Mouse (Mus musculus) hindbrain, embryonic 13.5 days (tissue): ENCODE results near the gene Drc7. TPM values are rescaled to one million over a fixed set of nuclear protein-coding genes. Genes with fewer than 3 reads are reported as not detected.

ENCODE experiments used
- ATAC-seq: fragments of 200-750 bp; cut with Nextera tagmentation; 2 replicates; pipeline ENCODE4 v1.8.0; 2017; ENCODE audit warnings: moderate TSS enrichment; ENCODE audit not compliant: low FRiP score
- H3K27ac ChIP-seq: fragments of 300-500 bp; sonication (generic); 2 replicates; pipeline ENCODE4 v1.5.1; 2015; ENCODE audit warnings: inconsistent platforms, mild to moderate bottlenecking, moderate library complexity
- H3K27me3 ChIP-seq: fragments of 300-500 bp; sonication (generic); 2 replicates; pipeline ENCODE4 v1.6.1; 2015; ENCODE audit warnings: mild to moderate bottlenecking, inconsistent platforms
- H3K36me3 ChIP-seq: fragments of 300-500 bp; sonication (generic); 2 replicates; pipeline ENCODE4 v1.6.1; 2015; ENCODE audit warnings: mild to moderate bottlenecking, inconsistent platforms
- H3K4me1 ChIP-seq: fragments of 300-500 bp; sonication (generic); replicated peaks from 2 replicates; pipeline ENCODE4 v1.6.1; 2015; ENCODE audit warnings: inconsistent platforms
- H3K4me2 ChIP-seq: fragments of 300-500 bp; sonication (generic); 2 replicates; pipeline ENCODE4 v1.6.1; 2015; ENCODE audit warnings: inconsistent platforms, mild to moderate bottlenecking, moderate library complexity
- H3K4me3 ChIP-seq: fragments of 300-500 bp; sonication (generic); 2 replicates; pipeline ENCODE4 v1.5.1; 2015; ENCODE audit warnings: mild to moderate bottlenecking, inconsistent platforms
- H3K9ac ChIP-seq: fragments of 300-500 bp; sonication (generic); 2 replicates; pipeline ENCODE4 v1.6.1; 2015; ENCODE audit warnings: mild to moderate bottlenecking, inconsistent platforms
- H3K9me3 ChIP-seq: fragments of 300-500 bp; sonication (generic); 2 replicates; pipeline ENCODE4 v1.6.1; 2016; ENCODE audit warnings: inconsistent platforms
- WGBS: fragments of 180-500 bp; shearing (Covaris S2); methylation state at CpG from one replicate; pipeline ENCODE4 v1.1.7; 2015; 5-methylcytosine and 5-hydroxymethylcytosine counted together
- polyA plus RNA-seq: library from polyadenylated mRNA; unstranded; fragments of >200 nt; fragmentation: Nextera tagmentation; extraction: Ambion mirVana; gene quantifications from 2 replicates; pipeline ENCODE4 v1.2.1, GENCODE M21; 2015

Drc7 gene
- polyA plus RNA-seq, 1 experiment from 2014 or later, result 2.3 TPM

DNA sequence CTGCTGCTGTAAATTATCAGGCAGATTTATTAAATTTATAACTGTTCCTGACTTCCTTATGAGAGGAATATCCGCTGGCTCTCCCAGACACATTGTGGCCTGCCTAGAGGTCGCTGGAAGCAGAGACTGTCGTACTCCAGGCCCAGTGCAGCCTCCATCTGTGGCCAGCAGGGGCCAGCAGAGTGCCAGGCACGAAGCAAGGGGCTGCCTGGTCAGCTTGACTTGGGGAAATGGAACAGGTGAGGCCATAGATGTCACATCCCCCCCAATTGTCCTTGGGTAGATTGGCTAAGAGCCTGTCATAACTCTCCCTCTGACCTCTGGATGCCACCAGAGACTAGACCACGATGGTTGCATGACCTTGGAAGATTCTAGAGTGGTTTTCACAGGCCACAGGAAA, 44.1 kb downstream of the Drc7 start:
- Histone ChIP-seq H3K9ac (no peak overlapping the region), H3K27me3 (no peaks in the 10 kb centered on the region), H3K27ac (no peak overlapping the region), H3K4me1 (no peaks in the 10 kb centered on the region), H3K9me3 (no peaks in the 10 kb centered on the region), H3K36me3 (peaks cover 99% of the 10 kb centered on the region), H3K4me3 (no peak overlapping the region), H3K4me2 (no peak overlapping the region)
- 25% methylated on average over 5 of the region's 5 CpGs for WGBS
- peak; percentile 55; the same call in 1 of the 2 replicates for ATAC-seq

DNA sequence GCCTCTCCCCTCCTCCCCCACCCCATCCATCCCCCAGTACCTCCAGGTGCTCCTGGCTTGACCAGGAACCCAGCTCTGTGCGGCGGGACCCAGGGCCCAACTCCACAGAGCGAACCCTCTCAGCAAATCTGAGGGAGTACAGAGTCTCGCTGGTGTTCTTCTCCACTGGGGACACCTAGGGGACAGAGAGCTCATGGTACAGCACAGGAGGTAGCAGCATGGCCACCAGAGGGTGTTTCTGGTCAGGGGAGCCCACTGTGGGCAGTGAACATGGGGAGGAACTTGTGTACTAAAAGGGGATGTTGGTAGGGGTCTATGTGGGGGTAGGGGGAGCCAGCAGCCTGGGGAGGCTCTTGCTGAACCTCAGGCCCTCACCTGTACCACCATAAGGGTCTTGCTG, 47.1 kb downstream of the Drc7 start:
- H3K36me3 ChIP-seq, result peaks cover 93% of the 10 kb centered on the region
- H3K4me1 ChIP-seq, result no peaks in the 10 kb centered on the region
- no peak overlapping the region for H3K4me2 ChIP-seq
- no peak overlapping the region for H3K4me3 ChIP-seq
- H3K9ac ChIP-seq, result no peak overlapping the region
- no peak overlapping the region for H3K27ac ChIP-seq
- 0 out of 2 replicates have a peak, but pooled peaks have one; percentile 11 for ATAC-seq
- 80% methylated on average over 4 of the region's 4 CpGs for WGBS
- no peaks in the 10 kb centered on the region for H3K9me3 ChIP-seq
- H3K27me3 ChIP-seq, result no peaks in the 10 kb centered on the region

DNA sequence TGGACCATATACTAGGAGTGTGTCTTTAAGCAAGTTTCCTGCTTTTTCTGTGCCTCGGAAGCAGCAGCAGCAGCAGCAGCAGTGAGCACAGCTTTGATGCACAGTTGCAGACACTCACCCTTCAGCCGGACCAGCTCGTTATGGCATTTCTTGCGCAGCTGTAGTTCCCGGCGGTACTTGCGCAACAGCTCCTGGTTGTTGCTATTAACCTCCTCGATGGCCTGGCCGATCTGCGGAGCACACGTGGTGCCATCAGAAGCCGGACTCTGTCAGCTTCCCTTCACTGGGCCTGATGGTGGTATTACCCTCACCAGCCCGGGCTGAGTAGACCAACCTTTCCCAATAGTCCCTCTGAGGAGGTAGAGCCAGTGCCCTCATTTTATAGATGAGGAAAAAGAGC, 52.4 kb downstream of the Drc7 start:
- no peak overlapping the region for H3K27ac ChIP-seq
- H3K36me3 ChIP-seq, result peaks cover 70% of the 10 kb centered on the region
- no peak for ATAC-seq
- no peaks in the 10 kb centered on the region for H3K27me3 ChIP-seq
- peaks cover 4% of the 10 kb centered on the region; the same call in 1 of the 2 replicates for H3K4me1 ChIP-seq
- WGBS, result 92% methylated on average over 13 of the region's 13 CpGs
- H3K9me3 ChIP-seq, result no peaks in the 10 kb centered on the region
- H3K4me3 ChIP-seq, result no peak overlapping the region
- no peak overlapping the region for H3K9ac ChIP-seq
- no peak overlapping the region for H3K4me2 ChIP-seq

DNA sequence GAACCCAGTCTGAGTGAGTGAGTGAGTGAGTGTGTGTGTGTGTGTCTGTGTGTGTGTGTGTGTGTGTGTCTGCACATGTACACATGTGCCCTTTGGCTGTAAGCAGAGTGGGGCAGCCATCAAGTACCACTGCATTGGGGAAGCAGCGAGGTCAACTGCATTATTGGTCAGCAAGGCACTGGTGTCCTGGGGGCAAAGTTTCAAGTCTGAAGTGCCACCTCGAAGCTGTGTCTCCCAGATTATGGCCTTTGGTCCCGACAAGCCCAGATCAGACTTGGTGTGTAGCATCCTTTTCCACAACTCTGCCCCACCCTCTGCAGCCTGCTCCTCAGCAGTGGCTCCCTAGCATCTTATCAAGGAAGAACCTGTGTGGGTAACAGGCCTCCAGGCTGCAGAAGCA, 57.7 kb downstream of the Drc7 start:
- H3K9me3 ChIP-seq, result no peaks in the 10 kb centered on the region
- H3K4me3 ChIP-seq, result no peak overlapping the region
- H3K9ac ChIP-seq, result no peak overlapping the region
- H3K36me3 ChIP-seq, result peaks cover 23% of the 10 kb centered on the region
- no peak overlapping the region for H3K4me2 ChIP-seq
- ATAC-seq, result no peak
- H3K27ac ChIP-seq, result no peak overlapping the region
- H3K27me3 ChIP-seq, result no peaks in the 10 kb centered on the region
- 86% methylated on average over 3 of the region's 3 CpGs for WGBS
- peaks cover 4% of the 10 kb centered on the region; the same call in 1 of the 2 replicates for H3K4me1 ChIP-seq

DNA sequence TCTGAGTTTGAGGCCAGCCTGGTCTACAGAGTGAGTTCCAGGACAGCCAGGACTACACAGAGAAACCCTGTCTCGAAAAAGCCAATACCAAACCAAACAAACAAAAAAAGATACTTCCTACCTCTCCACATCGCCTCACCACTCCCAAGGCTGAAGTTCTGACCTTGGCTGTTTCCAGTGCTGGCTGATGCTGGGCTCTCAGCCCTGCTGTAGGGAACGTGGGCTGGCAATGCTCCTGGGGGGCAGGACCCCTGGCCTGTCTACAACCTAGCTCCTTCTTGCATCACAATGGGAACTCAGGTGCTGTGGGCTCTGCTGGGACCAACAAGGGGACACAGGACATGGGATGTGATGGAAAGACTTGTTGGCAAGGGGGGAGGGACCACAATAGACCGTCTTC, 58.2 kb downstream of the Drc7 start:
- Histone ChIP-seq H3K4me3 (no peak overlapping the region), H3K4me2 (no peak overlapping the region), H3K36me3 (peaks cover 20% of the 10 kb centered on the region), H3K9me3 (no peaks in the 10 kb centered on the region), H3K9ac (no peak overlapping the region), H3K27me3 (no peaks in the 10 kb centered on the region), H3K4me1 (peaks cover 4% of the 10 kb centered on the region; the same call in 1 of the 2 replicates), H3K27ac (no peak overlapping the region)
- no peak for ATAC-seq
- WGBS, result 70% methylated on average over 4 of the region's 4 CpGs

DNA sequence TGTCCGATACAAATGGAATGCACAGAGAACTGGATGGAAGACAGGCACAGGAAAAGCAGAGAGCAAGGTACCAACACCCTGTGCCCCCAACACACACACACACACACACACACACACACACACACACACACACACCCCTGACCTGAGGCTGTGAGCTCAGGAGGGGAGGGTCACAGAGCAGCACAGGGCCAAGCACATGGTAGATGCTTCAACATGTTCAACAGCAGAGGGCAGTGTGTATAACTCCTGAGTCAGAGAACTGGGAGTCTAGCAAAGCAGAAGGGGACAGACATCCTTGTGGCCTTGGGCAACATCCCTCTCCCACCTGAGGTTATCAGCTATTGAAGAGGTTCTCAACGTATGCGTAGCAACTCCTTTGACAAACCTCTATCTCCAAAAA, 58.8 kb downstream of the Drc7 start:
- Histone ChIP-seq H3K4me2 (no peak overlapping the region), H3K4me3 (no peak overlapping the region), H3K9me3 (no peaks in the 10 kb centered on the region), H3K27me3 (no peaks in the 10 kb centered on the region), H3K27ac (no peak overlapping the region), H3K4me1 (peaks cover 4% of the 10 kb centered on the region; the same call in 1 of the 2 replicates), H3K36me3 (peaks cover 13% of the 10 kb centered on the region), H3K9ac (no peak overlapping the region)
- ATAC-seq, result peak; percentile 72; the same call in 1 of the 2 replicates
- 70% methylated on average over 3 of the region's 3 CpGs for WGBS

DNA sequence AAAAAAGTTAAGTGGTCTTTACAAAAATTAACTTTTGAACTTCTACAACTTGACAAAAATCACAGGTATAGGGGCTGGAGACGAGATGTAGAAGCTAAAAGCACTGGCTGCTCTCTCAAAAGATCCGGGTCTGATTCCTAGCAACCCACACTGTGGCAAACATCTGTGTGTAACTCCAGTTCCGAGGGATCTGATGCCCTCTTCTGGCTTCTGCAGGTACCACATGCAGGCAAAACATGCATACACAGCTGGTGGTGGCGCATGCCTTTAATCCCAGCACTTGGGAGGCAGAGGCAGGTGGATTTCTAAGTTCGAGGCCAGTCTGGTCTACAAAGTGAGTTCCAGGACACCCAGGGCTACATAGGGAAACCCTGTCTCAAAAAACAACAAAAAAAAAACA, 68.6 kb downstream of the Drc7 start:
- Histone ChIP-seq H3K4me1 (peaks cover 11% of the 10 kb centered on the region; the same call in 1 of the 2 replicates), H3K4me3 (no peak overlapping the region), H3K9ac (no peak overlapping the region), H3K4me2 (no peak overlapping the region), H3K27ac (no peak overlapping the region), H3K36me3 (peaks cover 17% of the 10 kb centered on the region), H3K27me3 (no peaks in the 10 kb centered on the region), H3K9me3 (no peaks in the 10 kb centered on the region)
- no peak for ATAC-seq
- 89% methylated on average over 5 of the region's 5 CpGs for WGBS

DNA sequence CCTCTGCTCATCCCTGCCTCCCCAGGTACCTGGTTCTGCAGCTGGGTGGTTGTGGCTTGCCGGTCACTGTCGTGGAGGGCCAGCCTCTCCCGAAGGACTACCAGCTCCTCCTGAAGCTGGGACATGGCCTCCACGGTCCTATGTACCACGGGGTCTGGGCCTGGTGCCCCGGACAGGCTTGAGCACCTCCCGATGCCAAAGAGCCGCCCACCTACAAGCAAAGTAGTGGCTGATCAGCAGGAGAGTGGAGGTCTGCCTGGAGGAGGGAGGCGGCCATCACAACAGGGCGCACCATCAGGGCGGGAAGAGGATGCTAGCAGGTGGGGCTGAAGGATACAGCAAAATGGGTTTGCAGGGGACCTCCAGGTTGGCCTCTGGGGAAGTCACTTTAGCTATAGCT, 71.6 kb downstream of the Drc7 start:
- ATAC-seq, result no peak
- Histone ChIP-seq H3K27me3 (no peaks in the 10 kb centered on the region), H3K36me3 (peaks cover 30% of the 10 kb centered on the region), H3K4me2 (no peak overlapping the region), H3K27ac (no peak overlapping the region), H3K9ac (no peak overlapping the region), H3K4me3 (no peak overlapping the region), H3K4me1 (peaks cover 11% of the 10 kb centered on the region; the same call in 1 of the 2 replicates), H3K9me3 (no peaks in the 10 kb centered on the region)
- WGBS, result 89% methylated on average over 11 of the region's 11 CpGs

DNA sequence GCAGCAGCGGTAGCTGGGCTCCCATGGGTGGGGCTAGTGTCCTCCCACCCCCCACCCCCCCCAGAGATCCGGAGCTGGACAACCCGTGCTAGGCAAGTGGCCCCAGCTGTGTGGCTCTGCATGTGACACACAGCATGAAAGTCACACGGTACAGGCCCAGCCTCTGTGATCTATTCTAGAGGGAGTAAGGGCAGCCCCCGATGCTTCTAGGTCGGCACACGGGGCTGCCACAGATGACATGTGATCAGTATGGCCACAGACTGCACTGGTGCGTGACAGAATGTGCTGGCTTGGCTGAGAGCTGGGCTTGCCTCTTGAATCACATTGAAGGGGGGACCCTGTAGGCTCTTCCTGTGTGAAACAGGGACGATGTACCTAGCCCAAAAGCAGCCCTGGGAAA, 72.8 kb downstream of the Drc7 start:
- Histone ChIP-seq H3K36me3 (peaks cover 42% of the 10 kb centered on the region), H3K9ac (peak overlapping the region; percentile 13; the same call in 1 of the 2 replicates), H3K4me1 (peaks cover 8% of the 10 kb centered on the region; the same call in 1 of the 2 replicates), H3K4me3 (no peak overlapping the region), H3K27ac (no peak overlapping the region), H3K9me3 (no peaks in the 10 kb centered on the region), H3K4me2 (no peak overlapping the region), H3K27me3 (no peaks in the 10 kb centered on the region)
- WGBS, result 53% methylated on average over 9 of the region's 9 CpGs
- ATAC-seq, result no peak

Other genes with a start within 250 kb of the Drc7 start
- gene Ccl17, start 244.7 kb upstream of the Drc7 start, polyA plus RNA-seq, result 0.43 TPM in 1 of 2 replicates, not detected in the other
- 55.4 and 59.1 TPM in 2 replicates for gene Coq9, start 216.8 kb upstream of the Drc7 start, polyA plus RNA-seq
- gene Ciapin1, start 216.7 kb upstream of the Drc7 start, polyA plus RNA-seq, result 197 and 202 TPM in 2 replicates
- gene Polr2c, start 197.7 kb upstream of the Drc7 start, polyA plus RNA-seq, result 119 and 136 TPM in 2 replicates
- 58.0 and 59.0 TPM in 2 replicates for gene Dok4, start 178.8 kb upstream of the Drc7 start, polyA plus RNA-seq
- gene Ccdc102a, start 137.0 kb upstream of the Drc7 start, polyA plus RNA-seq, result 6.3 and 7.8 TPM in 2 replicates
- not detected in 2 replicates for gene Adgrg5, start 131.4 kb upstream of the Drc7 start, polyA plus RNA-seq
- 158 and 162 TPM in 2 replicates for gene Adgrg1, start 80.4 kb upstream of the Drc7 start, polyA plus RNA-seq
- gene Adgrg3, start 37.4 kb upstream of the Drc7 start, polyA plus RNA-seq, result 1.3 and 1.6 TPM in 2 replicates
- 38.4 and 38.8 TPM in 2 replicates for gene Katnb1, start 26.1 kb downstream of the Drc7 start, polyA plus RNA-seq
- gene Kifc3, start 147.7 kb downstream of the Drc7 start, polyA plus RNA-seq, result 16.5 and 20.2 TPM in 2 replicates